Mouse (Mus musculus): Measurements from ENCODE around the gene Ttll9. TPM values are rescaled to one million over a fixed set of nuclear protein-coding genes. Genes with fewer than 3 reads are reported as not detected.
A peak's percentile ranks its signal among the peaks of the same experiment; 100 is the strongest.

Gene Ttll9
- total and polyA plus RNA-seq, 2 experiments from 2014 or later, result 4.3 to 8.0 TPM

- Histone ChIP-seq H3K4me3 (ENCODE audit: low read depth, low read length) (peak overlapping the region; percentile 72), H3K9ac (peak overlapping the region; percentile 78), H3K27ac (ENCODE audit: low read depth, low read length) (no peak overlapping the region), H3K4me1 (ENCODE audit: insufficient read depth) (peaks cover 24% of the 10 kb centered on the region), H3K4me2 (ENCODE audit: low read depth) (peak overlapping the region; percentile 85), H3K9me3 (ENCODE audit: low read length) (no peaks in the 10 kb centered on the region), H3K36me3 (ENCODE audit: insufficient read depth) (no peaks in the 10 kb centered on the region), H3K27me3 (ENCODE audit: insufficient read depth, low read length) (no peaks in the 10 kb centered on the region)
- no peak for TF ChIP-seq CTCF (IDR thresholded peaks at IDR 0.05; ENCODE audit: low read depth)
- peak; percentile 13 for DNase-seq
- ATAC-seq, result no peak
- WGBS, result 10% methylated on average over 4 of the region's 4 CpGs
These were observed 70.7 kb downstream of the Ttll9 start for GRCm38 (mm10) chr2:153032973-153033372.

GRCm38 (mm10) chr2:153033545-153034230 lies 71.4 kb downstream of the Ttll9 start:
- H3K36me3 ChIP-seq (ENCODE audit: insufficient read depth), result no peaks in the 10 kb centered on the region
- no peak for TF ChIP-seq CTCF (IDR thresholded peaks at IDR 0.05; ENCODE audit: low read depth)
- H3K4me1 ChIP-seq (ENCODE audit: insufficient read depth), result peaks cover 27% of the 10 kb centered on the region
- H3K4me3 ChIP-seq (ENCODE audit: low read depth, low read length), result peak overlapping the region; percentile 72
- no peaks in the 10 kb centered on the region for H3K27me3 ChIP-seq (ENCODE audit: insufficient read depth, low read length)
- WGBS, result 50% methylated on average over 5 of the region's 5 CpGs
- no peak overlapping the region for H3K27ac ChIP-seq (ENCODE audit: low read depth, low read length)
- no peaks in the 10 kb centered on the region for H3K9me3 ChIP-seq (ENCODE audit: low read length)
- peak overlapping the region; percentile 78; the same call in 1 of the 2 replicates for H3K9ac ChIP-seq
- no peak for ATAC-seq
- peak; percentile 47 for DNase-seq
- H3K4me2 ChIP-seq (ENCODE audit: low read depth), result peak overlapping the region; percentile 85

GRCm38 (mm10) chr2:153036690-153037089 lies 74.4 kb downstream of the Ttll9 start:
- no peaks in the 10 kb centered on the region for H3K9me3 ChIP-seq (ENCODE audit: low read length)
- no peak overlapping the region for H3K4me3 ChIP-seq (ENCODE audit: low read depth, low read length)
- H3K4me2 ChIP-seq (ENCODE audit: low read depth), result no peak overlapping the region
- DNase-seq (no peak), ATAC-seq (no peak)
- no peak overlapping the region for H3K27ac ChIP-seq (ENCODE audit: low read depth, low read length)
- H3K4me1 ChIP-seq (ENCODE audit: insufficient read depth), result peaks cover 27% of the 10 kb centered on the region
- no peaks in the 10 kb centered on the region for H3K27me3 ChIP-seq (ENCODE audit: insufficient read depth, low read length)
- H3K36me3 ChIP-seq (ENCODE audit: insufficient read depth), result 0 out of 2 replicates have a peak, but pooled peaks cover 4% of the 10 kb centered on the region
- WGBS, result 5% methylated on average over 2 of the region's 2 CpGs
- no peak for TF ChIP-seq CTCF (IDR thresholded peaks at IDR 0.05; ENCODE audit: low read depth)
- H3K9ac ChIP-seq, result no peak overlapping the region

DNA sequence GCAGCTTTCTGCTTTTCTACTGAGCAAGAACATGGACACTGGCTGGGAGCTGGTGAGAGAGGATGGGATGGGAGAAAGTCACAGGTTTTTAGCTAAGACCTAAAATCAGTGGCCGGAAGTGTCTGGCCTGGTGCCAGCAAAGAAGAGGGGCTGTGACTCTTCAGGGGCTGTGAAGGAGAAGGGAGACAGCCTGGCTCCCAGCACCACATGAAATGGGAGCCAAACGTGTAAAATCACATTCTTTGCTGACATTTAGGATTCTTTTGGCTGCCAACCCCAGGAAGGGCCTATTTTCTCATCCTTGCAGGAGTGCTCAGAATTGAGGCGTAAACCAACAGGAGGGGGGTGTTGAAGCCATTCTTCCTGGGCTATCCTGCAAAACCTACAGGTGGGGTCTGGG lies 81.6 kb downstream of the Ttll9 start:
- Histone ChIP-seq H3K4me2 (ENCODE audit: low read depth) (no peak overlapping the region), H3K36me3 (ENCODE audit: insufficient read depth) (0 out of 2 replicates have a peak, but pooled peaks cover 4% of the 10 kb centered on the region), H3K9me3 (ENCODE audit: low read length) (no peaks in the 10 kb centered on the region), H3K27me3 (ENCODE audit: insufficient read depth, low read length) (no peaks in the 10 kb centered on the region), H3K4me3 (ENCODE audit: low read depth, low read length) (no peak overlapping the region), H3K27ac (ENCODE audit: low read depth, low read length) (no peak overlapping the region), H3K9ac (no peak overlapping the region), H3K4me1 (ENCODE audit: insufficient read depth) (peaks cover 5% of the 10 kb centered on the region; the same call in 1 of the 2 replicates)
- 46% methylated on average over 3 of the region's 3 CpGs for WGBS
- DNase-seq, result peak; percentile 37
- ATAC-seq, result peak; percentile 14; the same call in 1 of the 2 replicates
- no peak for TF ChIP-seq CTCF (IDR thresholded peaks at IDR 0.05; ENCODE audit: low read depth)

GRCm38 (mm10) chr2:153045884-153046299 lies 83.6 kb downstream of the Ttll9 start:
- 23% methylated on average over 8 of the region's 8 CpGs for WGBS
- DNase-seq (peak; percentile 66), ATAC-seq (peak; percentile 34)
- H3K4me3 ChIP-seq (ENCODE audit: low read depth, low read length), result no peak overlapping the region
- TF ChIP-seq CTCF (IDR thresholded peaks at IDR 0.05; ENCODE audit: low read depth), result no peak
- no peaks in the 10 kb centered on the region for H3K27me3 ChIP-seq (ENCODE audit: insufficient read depth, low read length)
- peak overlapping the region; percentile 36; the same call in 1 of the 2 replicates for H3K27ac ChIP-seq (ENCODE audit: low read depth, low read length)
- no peaks in the 10 kb centered on the region for H3K9me3 ChIP-seq (ENCODE audit: low read length)
- no peak overlapping the region for H3K4me2 ChIP-seq (ENCODE audit: low read depth)
- H3K9ac ChIP-seq, result no peak overlapping the region
- H3K36me3 ChIP-seq (ENCODE audit: insufficient read depth), result 0 out of 2 replicates have a peak, but pooled peaks cover under 1% of the 10 kb centered on the region
- H3K4me1 ChIP-seq (ENCODE audit: insufficient read depth), result peaks cover 14% of the 10 kb centered on the region; the same call in 1 of the 2 replicates

DNA sequence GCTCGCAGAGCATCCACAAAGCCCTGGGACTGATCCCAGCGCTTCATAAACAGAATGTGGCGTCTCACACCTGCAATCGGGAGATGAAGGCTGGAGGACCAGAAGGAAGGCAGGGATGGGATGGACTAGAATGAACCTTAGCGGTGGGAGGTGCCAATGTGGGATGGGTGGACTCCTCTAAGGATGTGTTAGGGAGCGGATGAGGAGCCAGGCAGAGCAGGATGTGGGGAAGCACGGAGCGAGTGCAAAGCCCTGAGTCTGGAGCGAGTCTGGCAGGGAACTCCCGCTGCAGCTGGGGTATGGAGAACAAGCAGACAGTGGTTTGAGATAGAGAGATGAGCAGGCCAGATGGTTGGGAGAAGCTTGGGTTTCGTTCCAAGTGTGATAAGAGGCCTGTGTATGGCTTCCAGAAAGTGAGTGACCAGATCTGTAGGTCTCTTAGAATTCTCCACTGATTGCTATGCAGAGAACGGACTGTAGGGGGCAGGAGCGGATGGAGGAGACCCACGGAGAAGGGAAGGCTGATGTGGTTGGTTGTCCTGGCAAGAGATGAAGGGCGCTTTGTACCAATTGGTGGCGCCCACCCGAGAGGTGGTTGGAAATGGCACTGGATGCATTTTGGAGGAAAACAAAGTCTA lies 85.7 kb downstream of the Ttll9 start:
- H3K9ac ChIP-seq, result no peak overlapping the region
- no peak overlapping the region for H3K27ac ChIP-seq (ENCODE audit: low read depth, low read length)
- ATAC-seq (peak; percentile 37), DNase-seq (peak; percentile 73)
- peak; percentile 74 for TF ChIP-seq CTCF (IDR thresholded peaks at IDR 0.05; ENCODE audit: low read depth)
- WGBS, result 32% methylated on average over 17 of the region's 17 CpGs
- no peak overlapping the region for H3K4me2 ChIP-seq (ENCODE audit: low read depth)
- no peaks in the 10 kb centered on the region for H3K9me3 ChIP-seq (ENCODE audit: low read length)
- no peak overlapping the region for H3K4me3 ChIP-seq (ENCODE audit: low read depth, low read length)
- no peaks in the 10 kb centered on the region for H3K36me3 ChIP-seq (ENCODE audit: insufficient read depth)
- peaks cover 14% of the 10 kb centered on the region; the same call in 1 of the 2 replicates for H3K4me1 ChIP-seq (ENCODE audit: insufficient read depth)
- no peaks in the 10 kb centered on the region; the same call in 1 of the 2 replicates for H3K27me3 ChIP-seq (ENCODE audit: insufficient read depth, low read length)

Measured in forebrain, postnatal 0 days (tissue).